Mouse (Mus musculus) forebrain, postnatal 0 days (tissue): ENCODE measurements around the gene Nkx3-2. TPM values are rescaled to one million over a fixed set of nuclear protein-coding genes. Genes with fewer than 3 reads are reported as not detected.

Experiments used
- ATAC-seq: fragments of 200-750 bp; cut with Nextera tagmentation; 2 replicates; pipeline ENCODE4 v1.8.0; 2017; ENCODE audit warnings: mild to moderate bottlenecking, moderate library complexity
- DNase-seq: peaks from one replicate; pipeline ENCODE4 v3.0.0-alpha.2; 2015
- H3K27ac ChIP-seq: fragments of 300-500 bp; sonication (generic); 2 replicates; pipeline ENCODE4 v1.5.1; 2014; ENCODE audit warnings: low read depth, mild to moderate bottlenecking, antibody characterized with exemption, low read length, moderate library complexity, mixed read lengths
- H3K27me3 ChIP-seq: fragments of 300-500 bp; sonication (generic); 2 replicates; pipeline ENCODE4 v1.6.1; 2014; ENCODE audit warnings: mild to moderate bottlenecking, low read length, mixed read lengths; ENCODE audit not compliant: insufficient read depth
- H3K36me3 ChIP-seq: fragments of 300-500 bp; sonication (generic); 2 replicates; pipeline ENCODE4 v1.6.1; 2014; ENCODE audit warnings: mild to moderate bottlenecking, moderate library complexity; ENCODE audit not compliant: insufficient read depth
- H3K4me1 ChIP-seq: fragments of 300-500 bp; sonication (generic); 2 replicates; pipeline ENCODE4 v1.6.1; 2014; ENCODE audit warnings: antibody characterized with exemption; ENCODE audit not compliant: insufficient read depth
- H3K4me2 ChIP-seq: fragments of 300-500 bp; sonication (generic); 2 replicates; pipeline ENCODE4 v1.6.1; 2014; ENCODE audit warnings: low read depth, mild to moderate bottlenecking, moderate library complexity
- H3K4me3 ChIP-seq: fragments of 300-500 bp; sonication (generic); 2 replicates; pipeline ENCODE4 v1.5.1; 2014; ENCODE audit warnings: low read depth, low read length, mixed read lengths
- H3K9ac ChIP-seq: fragments of 300-500 bp; sonication (generic); 2 replicates; pipeline ENCODE4 v1.6.1; 2014; ENCODE audit warnings: mild to moderate bottlenecking
- H3K9me3 ChIP-seq: fragments of 300-500 bp; sonication (generic); 2 replicates; pipeline ENCODE4 v1.6.1; 2016; ENCODE audit warnings: low read length
- CTCF ChIP-seq: sonication (generic); IDR thresholded peaks from 2 replicates; pipeline ENCODE4 v1.5.1; 2016; ENCODE audit warnings: antibody characterized with exemption, control low read depth, low read depth
- WGBS: fragments of 180-500 bp; shearing (Covaris S2); extraction: QIAGEN DNeasy Blood & Tissue Kit; methylation state at CpG from one replicate; pipeline ENCODE4 v1.1.7; 2014; 5-methylcytosine and 5-hydroxymethylcytosine counted together
- polyA plus RNA-seq: library from polyadenylated mRNA; unstranded; fragments of >200 nt; fragmentation: Nextera tagmentation; extraction: Ambion mirVana; gene quantifications from 2 replicates; pipeline ENCODE4 v1.2.1, GENCODE M21; 2015
- total RNA-seq: library from RNA; depleted of rRNA; stranded (reverse); fragments of >200 nt; gene quantifications from 2 replicates; pipeline ENCODE4 v1.2.3, GENCODE M21; 2014

Nkx3-2 gene
- total and polyA plus RNA-seq, 2 experiments from 2014 or later, result not detected

DNA sequence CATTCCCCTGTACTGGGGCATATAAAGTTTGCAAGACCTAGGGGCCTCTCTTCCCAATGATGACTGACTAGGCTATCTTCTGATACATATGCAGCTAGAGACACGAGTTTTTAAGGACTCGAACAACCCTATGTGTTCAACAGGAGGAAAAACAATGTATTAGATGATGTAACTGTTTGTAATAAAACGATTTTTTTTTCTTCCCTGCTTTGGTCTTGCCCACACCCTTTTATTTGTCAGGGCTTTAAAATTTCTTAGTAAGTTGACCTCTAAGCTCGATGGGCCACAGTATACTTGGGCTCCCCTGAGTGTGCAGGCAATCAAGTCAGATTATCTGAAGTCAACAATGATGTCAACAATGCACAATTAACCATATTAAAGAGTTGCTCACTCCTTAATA is 7.9 kb downstream of the Nkx3-2 start:
- DNase-seq, result no peak
- no peak overlapping the region for H3K4me3 ChIP-seq
- H3K27ac ChIP-seq, result no peak overlapping the region
- H3K4me2 ChIP-seq, result no peak overlapping the region
- H3K9ac ChIP-seq, result no peak overlapping the region
- no peak for ATAC-seq
- no peaks in the 10 kb centered on the region for H3K4me1 ChIP-seq
- no peaks in the 10 kb centered on the region for H3K9me3 ChIP-seq
- no peak for TF ChIP-seq CTCF
- H3K36me3 ChIP-seq, result no peaks in the 10 kb centered on the region
- peaks cover 92% of the 10 kb centered on the region for H3K27me3 ChIP-seq
- 4% methylated on average over 4 of the region's 4 CpGs for WGBS

DNA sequence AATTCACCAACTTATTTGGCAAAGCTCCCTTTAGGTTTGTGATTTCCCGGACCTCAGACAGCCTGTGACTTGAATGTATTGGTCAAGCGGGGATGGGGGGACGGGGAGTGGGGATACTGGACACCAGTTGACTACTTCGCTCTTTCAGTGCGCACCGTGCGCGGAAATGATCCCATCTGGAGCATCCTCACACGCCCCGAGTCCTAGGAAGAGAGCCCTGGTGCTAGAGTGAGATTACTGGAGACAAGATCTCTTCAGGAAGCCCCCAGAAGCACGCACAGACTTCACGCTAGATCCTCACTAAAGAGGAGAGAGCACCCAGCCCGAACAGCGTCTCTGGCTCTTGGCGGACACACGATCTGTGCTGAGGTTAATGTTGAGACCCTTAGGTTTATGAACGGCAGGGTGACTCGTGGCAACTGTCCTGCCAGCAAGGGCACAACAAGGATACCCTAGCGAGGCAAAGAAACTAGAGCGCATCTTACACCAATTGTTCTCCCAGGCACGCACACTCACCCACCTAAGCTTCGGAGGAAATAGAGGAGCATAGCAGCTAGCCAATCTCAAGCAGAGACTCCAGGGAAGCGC is 8.8 kb downstream of the Nkx3-2 start:
- Histone ChIP-seq H3K9me3 (no peaks in the 10 kb centered on the region), H3K9ac (no peak overlapping the region), H3K4me2 (no peak overlapping the region), H3K4me3 (no peak overlapping the region), H3K4me1 (no peaks in the 10 kb centered on the region), H3K36me3 (no peaks in the 10 kb centered on the region), H3K27ac (no peak overlapping the region), H3K27me3 (peaks cover 94% of the 10 kb centered on the region)
- under 1% methylated on average over 23 of the region's 23 CpGs for WGBS
- no peak for DNase-seq
- ATAC-seq, result no peak
- TF ChIP-seq CTCF, result no peak

DNA sequence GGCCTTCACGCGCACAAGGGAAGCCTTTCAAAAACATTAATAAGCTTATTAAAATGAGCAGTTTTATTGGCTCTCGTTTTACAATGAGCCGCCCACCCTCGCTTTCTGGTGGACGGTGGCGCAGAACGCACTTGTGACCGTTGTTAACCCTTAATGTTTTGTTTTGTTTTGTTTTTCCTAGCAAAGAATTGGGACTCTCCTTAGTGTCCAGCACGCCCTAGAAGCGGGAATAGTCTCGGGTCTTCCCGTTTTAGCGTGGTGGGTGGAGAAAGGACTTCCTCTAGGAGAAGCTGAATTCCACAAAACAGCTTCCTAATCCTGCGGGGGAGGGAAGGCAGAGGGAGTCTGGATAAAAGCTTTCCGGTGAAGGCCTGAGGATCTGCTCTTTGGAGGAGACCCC is 9.5 kb downstream of the Nkx3-2 start:
- H3K9ac ChIP-seq, result no peak overlapping the region
- no peaks in the 10 kb centered on the region for H3K9me3 ChIP-seq
- peaks cover 97% of the 10 kb centered on the region for H3K27me3 ChIP-seq
- H3K4me3 ChIP-seq, result no peak overlapping the region
- DNase-seq (no peak), ATAC-seq (no peak)
- WGBS, result 1% methylated on average over 16 of the region's 16 CpGs
- no peaks in the 10 kb centered on the region for H3K4me1 ChIP-seq
- no peaks in the 10 kb centered on the region for H3K36me3 ChIP-seq
- no peak overlapping the region for H3K4me2 ChIP-seq
- no peak overlapping the region for H3K27ac ChIP-seq
- no peak for TF ChIP-seq CTCF

DNA sequence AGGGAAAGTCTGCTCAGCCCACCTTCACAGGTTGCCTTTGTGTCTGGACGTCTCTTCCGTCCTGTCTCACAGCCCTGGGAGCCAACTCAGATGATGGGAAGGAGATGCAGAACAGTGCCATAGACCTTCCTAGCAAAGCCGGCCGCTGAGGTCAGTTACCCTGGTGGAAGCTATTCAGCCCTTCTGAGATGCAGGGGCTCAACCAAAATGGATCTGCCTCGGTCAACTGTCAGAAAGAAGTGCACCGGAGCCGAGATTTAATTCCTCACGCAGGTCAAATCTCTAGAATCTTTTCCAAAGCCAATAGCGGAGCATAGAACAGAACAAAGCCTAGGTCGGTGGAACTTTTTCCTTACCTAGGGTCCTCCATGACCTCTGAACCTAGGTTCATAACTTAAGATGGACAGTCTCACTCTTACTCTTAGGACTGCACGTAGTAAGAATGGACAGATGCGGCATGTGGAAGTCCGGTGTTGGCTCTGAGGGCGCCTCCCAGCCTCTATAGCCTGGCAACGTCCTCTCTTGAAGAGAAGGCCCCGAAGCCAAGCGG is 10.0 kb downstream of the Nkx3-2 start:
- no peak overlapping the region for H3K27ac ChIP-seq
- peaks cover 98% of the 10 kb centered on the region for H3K27me3 ChIP-seq
- no peak for TF ChIP-seq CTCF
- H3K9ac ChIP-seq, result no peak overlapping the region
- no peak overlapping the region for H3K4me3 ChIP-seq
- no peak overlapping the region for H3K4me2 ChIP-seq
- H3K9me3 ChIP-seq, result no peaks in the 10 kb centered on the region
- no peaks in the 10 kb centered on the region for H3K36me3 ChIP-seq
- DNase-seq (no peak), ATAC-seq (no peak)
- H3K4me1 ChIP-seq, result no peaks in the 10 kb centered on the region
- under 1% methylated on average over 17 of the region's 17 CpGs for WGBS

DNA sequence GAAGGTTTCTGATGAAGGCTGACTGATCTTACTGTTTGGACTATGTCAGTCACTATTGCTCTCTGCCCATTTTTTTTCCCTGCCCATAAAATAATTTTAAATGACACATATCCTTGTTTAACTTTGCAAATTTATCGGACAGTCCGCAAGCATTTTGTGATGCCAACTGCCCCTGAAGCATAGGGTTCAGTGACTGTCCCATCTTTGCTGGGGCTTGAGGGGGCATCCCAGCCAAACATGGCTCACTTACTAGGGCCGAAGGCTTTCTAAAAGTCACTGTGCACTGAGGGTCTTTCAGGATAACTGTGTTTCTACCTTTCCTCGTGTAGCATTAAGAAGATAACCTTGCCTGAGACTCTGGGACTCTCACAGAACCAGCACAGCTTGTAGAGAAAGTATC is 11.6 kb downstream of the Nkx3-2 start:
- peaks cover 100% of the 10 kb centered on the region for H3K27me3 ChIP-seq
- H3K4me2 ChIP-seq, result no peak overlapping the region
- H3K4me3 ChIP-seq, result no peak overlapping the region
- TF ChIP-seq CTCF, result no peak
- no peak overlapping the region for H3K27ac ChIP-seq
- DNase-seq (no peak), ATAC-seq (no peak)
- no peaks in the 10 kb centered on the region for H3K4me1 ChIP-seq
- no peaks in the 10 kb centered on the region for H3K36me3 ChIP-seq
- no peaks in the 10 kb centered on the region for H3K9me3 ChIP-seq
- no peak overlapping the region for H3K9ac ChIP-seq
- 21% methylated on average over 4 of the region's 4 CpGs for WGBS

DNA sequence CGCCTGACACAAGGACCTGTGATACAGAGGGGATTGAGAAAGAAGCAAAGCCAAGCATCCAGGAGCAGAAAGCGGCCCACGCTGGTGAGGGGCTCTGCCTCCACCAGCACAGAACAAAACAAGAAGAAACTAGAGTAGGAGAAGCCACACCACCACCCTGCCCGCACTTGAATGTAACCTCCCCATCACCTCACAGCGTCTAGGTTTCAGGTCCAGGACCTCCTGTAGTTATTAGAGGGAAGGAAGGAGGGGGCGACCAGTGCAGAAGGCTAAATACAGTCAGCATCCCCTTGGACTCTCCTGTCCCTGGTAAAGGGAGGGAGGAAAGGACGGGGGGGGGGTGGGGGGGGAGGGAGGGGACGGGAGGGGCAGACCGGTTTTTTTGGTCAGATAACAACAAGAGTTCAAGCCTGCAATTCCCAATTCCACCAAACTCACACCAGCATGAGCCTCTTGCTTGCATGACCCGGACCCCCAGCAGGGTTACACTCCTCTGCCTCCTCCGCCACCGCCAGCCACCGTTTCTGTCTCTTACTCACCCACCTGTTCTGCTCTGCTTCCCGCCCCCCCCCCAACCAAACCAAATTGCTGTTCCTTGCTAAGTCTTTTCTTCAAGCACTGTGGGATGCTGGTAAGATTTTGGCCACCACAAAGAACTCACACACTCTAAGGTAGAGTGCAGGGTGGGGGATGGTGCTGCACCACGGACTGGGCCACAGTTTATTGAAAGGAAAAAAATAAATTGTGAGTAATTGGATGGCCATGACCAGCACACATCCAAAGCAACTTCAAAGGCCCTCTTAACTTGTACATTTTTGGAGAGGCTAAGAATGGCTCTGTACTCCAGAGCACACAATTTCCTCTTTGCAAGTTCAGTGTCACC is 19.2 kb downstream of the Nkx3-2 start:
- no peak for TF ChIP-seq CTCF
- ATAC-seq (no peak), DNase-seq (no peak)
- Histone ChIP-seq H3K36me3 (no peaks in the 10 kb centered on the region), H3K4me1 (no peaks in the 10 kb centered on the region), H3K4me2 (no peak overlapping the region), H3K27me3 (peaks cover 54% of the 10 kb centered on the region), H3K4me3 (no peak overlapping the region), H3K27ac (no peak overlapping the region), H3K9me3 (no peaks in the 10 kb centered on the region), H3K9ac (no peak overlapping the region)
- WGBS, result 8% methylated on average over 15 of the region's 15 CpGs

DNA sequence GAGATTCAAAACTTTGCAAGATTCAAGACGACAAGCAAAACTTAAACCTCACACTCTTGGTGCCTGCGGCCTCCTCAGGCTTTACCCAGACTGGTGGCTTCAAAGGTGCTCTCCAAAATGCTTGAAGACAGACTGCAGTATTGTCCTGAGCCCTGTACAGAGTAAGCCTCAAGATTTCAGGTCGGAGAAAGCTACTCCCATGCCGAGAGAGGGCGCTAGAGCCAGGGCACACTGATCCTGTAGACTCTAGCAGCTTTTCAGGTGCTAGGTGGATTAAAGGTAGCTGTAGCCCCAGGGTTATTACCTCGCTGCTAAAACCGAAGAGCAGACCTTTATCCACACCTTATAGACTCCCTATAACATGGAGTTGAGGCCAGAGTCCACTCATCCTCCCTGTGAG is 20.1 kb downstream of the Nkx3-2 start:
- no peak for ATAC-seq
- Histone ChIP-seq H3K27ac (no peak overlapping the region), H3K4me1 (no peaks in the 10 kb centered on the region), H3K4me3 (no peak overlapping the region), H3K4me2 (no peak overlapping the region), H3K27me3 (peaks cover 45% of the 10 kb centered on the region), H3K9ac (no peak overlapping the region), H3K9me3 (no peaks in the 10 kb centered on the region), H3K36me3 (no peaks in the 10 kb centered on the region)
- DNase-seq, result no peak
- TF ChIP-seq CTCF, result no peak
- WGBS, result 10% methylated on average over 7 of the region's 7 CpGs
